ENCODE assay signal across 24 mouse cellular contexts in the genomic region with DNA sequence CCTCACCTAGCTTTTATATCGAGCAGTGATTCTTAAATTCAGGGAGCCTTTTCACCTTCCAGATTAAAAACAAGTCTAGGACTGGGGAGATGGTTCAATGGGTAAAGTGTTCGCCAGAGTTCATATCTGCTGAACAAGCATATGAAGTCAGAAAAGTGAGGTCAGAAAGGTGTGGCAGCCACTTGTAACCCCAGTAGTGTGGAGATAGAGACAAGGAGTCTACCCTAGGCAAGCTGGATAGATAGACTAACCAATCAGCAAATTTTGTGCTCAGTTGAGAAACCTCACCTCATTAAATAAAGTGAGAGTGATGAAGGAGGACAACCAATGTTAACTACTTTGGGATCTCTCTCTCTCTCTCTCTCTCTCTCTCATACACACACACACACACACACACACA. TPM values are rescaled to one million over a fixed set of nuclear protein-coding genes. Genes with fewer than 3 reads are reported as not detected.
"Had no signal": no experiment of that assay in that cellular context is flagged by ENCODE, and none has a peak within 500 bp of the region (broad histone marks: within the 10 kb centered on the region; RNA-seq: fewer than 3 reads in every experiment).

No protein-coding gene starts in this region.

- ATAC-seq: lung, postnatal 0 days; midbrain, embryonic 13.5 days; midbrain, embryonic 15.5 days had no signal

- H3K9ac ChIP-seq: lung, embryonic 15.5 days; midbrain, embryonic 13.5 days; midbrain, embryonic 15.5 days; neural tube, embryonic 12.5 days had no signal

- H3K4me1 ChIP-seq: lung, embryonic 15.5 days; midbrain, embryonic 13.5 days; midbrain, embryonic 15.5 days; neural tube, embryonic 12.5 days had no signal

- H3K9me3 ChIP-seq: lung, embryonic 15.5 days; megakaryocyte, embryonic 14.5 days; midbrain, embryonic 13.5 days; midbrain, embryonic 15.5 days; neural tube, embryonic 12.5 days had no signal

- H3K27ac ChIP-seq: lung, embryonic 15.5 days; macrophage; midbrain, embryonic 13.5 days; midbrain, embryonic 15.5 days; neural tube, embryonic 12.5 days had no signal

- H3K27me3 ChIP-seq: lung, embryonic 15.5 days; midbrain, embryonic 13.5 days; midbrain, embryonic 15.5 days; neural tube, embryonic 12.5 days had no signal

- DNase-seq: lung, adult 2 months; lung, postnatal 14 days; lung, postnatal 36 days; retina, postnatal 1 day; right cerebral cortex, adult 18-20 months; right cerebral cortex, postnatal 25 days; right cerebral cortex, postnatal 4 days; spleen, adult 18-20 months; thymus, adult 18-20 months; thymus, postnatal 14 days; thymus, postnatal 36 days had no signal

- H3K36me3 ChIP-seq: lung, embryonic 15.5 days; midbrain, embryonic 13.5 days; midbrain, embryonic 15.5 days; neural tube, embryonic 12.5 days had no signal

- H3K4me2 ChIP-seq: lung, embryonic 15.5 days; midbrain, embryonic 11.5 days; midbrain, embryonic 13.5 days; midbrain, embryonic 15.5 days; neural tube, embryonic 12.5 days had no signal

- H3K4me3 ChIP-seq: lung, embryonic 15.5 days; megakaryocyte, embryonic 14.5 days; midbrain, embryonic 13.5 days; midbrain, embryonic 15.5 days; neural tube, embryonic 12.5 days had no signal

RNA-seq across cellular contexts. Expression of a gene that starts 11.6 kb away (rescaled TPM):
- polyA plus RNA-seq: lung, embryonic 15.5 days; lung, postnatal 0 days; macrophage; midbrain, embryonic 13.5 days; midbrain, embryonic 15.5 days; midbrain, postnatal 0 days; neural tube, embryonic 14.5 days; stomach, embryonic 14.5 days; urinary bladder, adult 2 months had no signal

RNA-seq across cellular contexts. Expression of a gene that starts 49.7 kb away (rescaled TPM):
- polyA plus RNA-seq: liver, adult 2 months; macrophage had no signal
